Mouse (Mus musculus): ENCODE measurements at regions not wholly inside any gene's neighbourhood (a gene's known extent, or its start where the extent isn't known, plus 50 kb on each side); places are given as distances from the start of the nearest gene placed in this dataset.

DNA sequence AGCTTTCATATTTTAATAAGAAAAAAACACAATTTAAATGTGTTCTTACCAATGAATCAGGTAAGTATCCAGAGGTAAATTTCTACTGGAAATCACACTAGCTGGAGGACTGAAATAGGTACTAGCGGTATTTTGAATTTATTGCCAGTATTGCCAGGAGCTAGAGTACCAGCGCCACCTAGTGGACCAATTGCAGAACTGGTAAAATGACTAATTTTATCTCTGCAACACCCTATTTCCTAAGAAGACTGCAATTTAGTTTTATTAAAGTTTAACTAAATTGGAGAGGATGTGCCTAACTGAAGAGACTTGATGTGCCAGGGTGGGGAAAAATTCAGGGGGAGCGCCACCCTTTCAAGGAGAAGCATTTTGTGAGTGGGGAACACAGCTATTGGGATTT, 85.3 kb upstream of the Tecrl start:
- no peak overlapping the region for H3K4me3 ChIP-seq (ENCODE audit: control insufficient read depth in 1 of 2, insufficient read depth in 1 of 2, low read depth in 2 of 2, low read length in 2 of 2)
- no peak overlapping the region for H3K9ac ChIP-seq (ENCODE audit: control insufficient read depth, low read depth, low read length, poor library complexity, severe bottlenecking)
- no peaks in the 10 kb centered on the region for H3K36me3 ChIP-seq (ENCODE audit: control insufficient read depth in 1 of 2, insufficient read depth in 2 of 2, low read length in 2 of 2)
- no peaks in the 10 kb centered on the region for H3K27me3 ChIP-seq (ENCODE audit: control insufficient read depth in 1 of 2, insufficient read depth in 2 of 2, low read length in 2 of 2)
- no peaks in the 10 kb centered on the region for H3K9me3 ChIP-seq (replicated peaks; ENCODE audit: insufficient read depth, low read length)
- H3K79me2 ChIP-seq (ENCODE audit: control insufficient read depth, insufficient read depth, low read length, poor library complexity) = no peaks in the 10 kb centered on the region
- TF ChIP-seq MAZ (IDR thresholded peaks at IDR 0.05; ENCODE audit: low read depth, low read length) (no peak), TCF12 (IDR thresholded peaks at IDR 0.05; ENCODE audit: low read depth, low read length) (no peak), RAD21 (IDR thresholded peaks at IDR 0.05; ENCODE audit: low read depth, low read length) (peak; percentile 96), KAT2A (conservative IDR thresholded peaks at IDR 0.05; ENCODE audit: low read depth, low read length) (no peak), BHLHE40 (IDR thresholded peaks at IDR 0.05; ENCODE audit: borderline replicate concordance, low read depth, low read length) (no peak), SMC3 (IDR thresholded peaks at IDR 0.05; ENCODE audit: low read depth, low read length) (peak; percentile 81), ZKSCAN1 (IDR thresholded peaks at IDR 0.05; ENCODE audit: low read depth, low read length) (no peak), ZC3H11A (IDR thresholded peaks at IDR 0.05; ENCODE audit: low read depth, low read length) (peak; percentile 74), CTCF (IDR thresholded peaks at IDR 0.05 in 2 of 3, conservative IDR thresholded peaks at IDR 0.05 in 1 of 3; ENCODE audit: control insufficient read depth in 1 of 3, insufficient read depth in 1 of 3, low read depth in 2 of 3, low read length in 3 of 3, poor library complexity in 1 of 3, severe bottlenecking in 1 of 3) (peak; percentile 64 to 82 (median 73))
- H3K27ac ChIP-seq (ENCODE audit: control insufficient read depth, low read depth, low read length) = no peak overlapping the region
- DNase-seq (ENCODE audit: low read depth, low spot score) = peak; percentile 60
- no peaks in the 10 kb centered on the region for H3K4me1 ChIP-seq (ENCODE audit: control insufficient read depth in 1 of 2, insufficient read depth in 2 of 2, low read length in 2 of 2)

DNA sequence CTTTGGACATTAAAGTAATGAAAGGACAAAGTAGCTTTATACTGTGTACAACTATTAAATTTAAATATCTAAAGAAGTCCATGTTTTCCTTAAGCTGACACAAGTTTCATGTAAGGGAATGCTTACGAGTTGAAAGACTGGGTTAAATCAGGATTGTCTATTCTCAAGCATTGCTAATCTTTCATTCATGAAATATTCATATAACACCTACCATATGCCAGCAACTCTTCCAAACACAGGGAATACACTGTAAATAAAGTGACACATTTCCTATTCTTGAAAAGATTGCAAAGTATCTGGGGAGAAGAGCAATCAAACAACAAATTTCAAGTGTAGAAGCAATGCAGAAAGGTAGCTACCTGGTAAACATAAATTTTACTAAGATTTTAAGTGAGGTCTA, 81.5 kb upstream of the Tecrl start:
- TF ChIP-seq MXI1 (IDR thresholded peaks at IDR 0.05; ENCODE audit: low read depth, low read length) (no peak), MAZ (IDR thresholded peaks at IDR 0.05; ENCODE audit: low read depth, low read length) (no peak), ZKSCAN1 (IDR thresholded peaks at IDR 0.05; ENCODE audit: low read depth, low read length) (no peak), ZC3H11A (IDR thresholded peaks at IDR 0.05; ENCODE audit: low read depth, low read length) (no peak), USF2 (IDR thresholded peaks at IDR 0.05; ENCODE audit: borderline replicate concordance in 1 of 2, insufficient read depth in 1 of 2, low read depth in 1 of 2, low read length in 2 of 2) (no peak), MAFK (IDR thresholded peaks at IDR 0.05; ENCODE audit: borderline replicate concordance, low read depth, low read length) (no peak), EP300 (IDR thresholded peaks at IDR 0.05; ENCODE audit: low read depth in 1 of 2, low read length in 2 of 2) (no peak), TBP (IDR thresholded peaks at IDR 0.05; ENCODE audit: low read depth, low read length) (no peak), POLR2AphosphoS5 (IDR thresholded peaks at IDR 0.05; ENCODE audit: borderline replicate concordance, low read depth, low read length) (no peak)
- Histone ChIP-seq H3K9ac (ENCODE audit: control insufficient read depth, low read depth, low read length, poor library complexity, severe bottlenecking) (no peak overlapping the region), H3K36me3 (ENCODE audit: control insufficient read depth in 1 of 2, insufficient read depth in 2 of 2, low read length in 2 of 2) (no peaks in the 10 kb centered on the region), H3K27ac (ENCODE audit: control insufficient read depth, low read depth, low read length) (no peak overlapping the region), H3K27me3 (ENCODE audit: control insufficient read depth in 1 of 2, insufficient read depth in 2 of 2, low read length in 2 of 2) (no peaks in the 10 kb centered on the region), H3K4me1 (ENCODE audit: control insufficient read depth in 1 of 2, insufficient read depth in 2 of 2, low read length in 2 of 2) (no peaks in the 10 kb centered on the region), H3K4me3 (ENCODE audit: control insufficient read depth in 1 of 2, insufficient read depth in 1 of 2, low read depth in 2 of 2, low read length in 2 of 2) (no peak overlapping the region), H3K9me3 (replicated peaks; ENCODE audit: insufficient read depth, low read length) (no peaks in the 10 kb centered on the region), H3K79me2 (ENCODE audit: control insufficient read depth, insufficient read depth, low read length, poor library complexity) (no peaks in the 10 kb centered on the region)
- no peak for DNase-seq (ENCODE audit: low read depth, low spot score)

Measured in MEL (cell line).